Mouse (Mus musculus): ENCODE measurements around the gene Hs3st6. TPM values are rescaled to one million over a fixed set of nuclear protein-coding genes. Genes with fewer than 3 reads are reported as not detected.

The Hs3st6 gene
- total RNA-seq, 1 experiment from 2014 or later: not detected

DNA sequence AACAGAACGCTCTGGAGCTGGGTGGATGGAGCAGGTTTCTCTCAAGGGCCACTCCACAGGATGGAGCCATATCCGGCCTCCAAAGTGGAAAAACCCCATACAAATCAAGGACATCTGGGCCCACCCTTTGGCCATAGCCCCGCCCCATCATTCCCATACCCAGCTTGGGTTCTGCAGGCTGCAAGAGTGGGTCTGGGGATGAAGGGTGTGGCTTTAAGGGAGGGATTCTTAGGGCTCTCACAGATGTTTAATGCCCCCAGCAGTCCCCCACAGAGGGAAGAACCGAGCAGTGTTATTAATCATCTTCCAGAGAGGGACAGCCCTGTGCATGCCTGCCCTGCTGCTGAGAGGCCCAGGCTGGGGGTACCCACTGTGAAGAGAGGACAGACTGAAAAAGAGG, 5.8 kb upstream of the Hs3st6 start:
- ATAC-seq (replicated peaks; ENCODE audit: insufficient number of reproducible peaks, low FRiP score, low TSS enrichment, poor library complexity, severe bottlenecking): no peak

DNA sequence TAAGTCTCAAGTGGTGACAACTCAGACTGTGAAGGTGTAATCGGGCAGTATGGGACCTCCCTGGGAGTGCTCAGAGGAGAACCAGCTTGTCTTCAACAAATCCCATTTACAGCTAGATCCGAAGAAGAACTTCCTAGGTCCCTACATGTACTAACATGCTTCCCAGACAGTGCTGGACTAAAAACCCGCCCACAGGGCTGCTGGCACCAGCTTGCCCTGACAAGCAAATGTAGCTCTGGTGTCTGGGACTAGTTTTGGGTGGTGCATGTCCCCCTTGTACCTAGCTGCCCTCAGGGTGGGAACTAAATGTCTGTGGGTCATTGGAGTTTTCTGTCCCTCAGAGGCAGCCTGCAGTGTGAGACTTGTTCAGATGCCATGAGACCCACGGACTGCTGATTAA, 1.3 kb upstream of the Hs3st6 start:
- no peak for ATAC-seq (replicated peaks; ENCODE audit: insufficient number of reproducible peaks, low FRiP score, low TSS enrichment, poor library complexity, severe bottlenecking)

DNA sequence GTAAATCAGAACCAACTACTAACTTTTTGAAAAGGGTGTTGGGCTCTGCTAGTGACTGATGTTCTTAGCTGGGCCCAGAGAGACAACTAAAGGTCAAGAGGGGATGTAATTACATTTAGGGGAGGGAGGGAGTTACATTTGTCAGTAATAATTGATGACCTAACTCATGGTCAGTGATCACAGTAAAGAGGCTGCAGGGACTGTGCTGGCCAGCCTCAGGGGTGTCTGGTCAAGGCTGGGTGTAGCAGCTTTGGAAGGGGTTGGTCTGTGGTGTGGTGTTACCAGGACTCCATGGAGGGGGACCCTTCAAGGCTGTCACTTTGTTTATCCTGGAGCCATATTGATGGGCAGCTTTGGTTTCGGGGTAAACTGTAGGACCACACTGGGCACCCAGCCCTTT, 4.6 kb downstream of the Hs3st6 start:
- no peak for ATAC-seq (replicated peaks; ENCODE audit: insufficient number of reproducible peaks, low FRiP score, low TSS enrichment, poor library complexity, severe bottlenecking)

DNA sequence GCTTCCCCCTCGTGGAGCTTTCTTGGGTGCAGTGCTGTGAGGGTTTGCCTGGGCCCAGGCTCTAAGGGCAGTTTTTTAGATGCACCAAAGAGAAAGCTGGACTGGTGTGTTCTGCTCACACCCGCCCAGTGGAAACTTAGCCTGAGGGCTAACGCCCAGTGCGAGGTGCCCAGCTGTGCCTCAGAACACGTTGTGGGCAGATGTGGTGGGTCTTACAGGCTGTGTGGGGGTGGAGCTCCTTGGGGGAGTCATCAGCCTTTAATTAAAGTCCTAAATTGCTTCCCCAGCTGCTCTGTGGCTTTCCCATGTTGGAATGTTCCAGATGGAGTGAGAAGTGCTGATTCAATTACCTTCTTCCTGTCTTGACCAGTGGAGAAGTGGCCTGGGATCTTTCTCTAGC, 8.3 kb downstream of the Hs3st6 start:
- ATAC-seq (replicated peaks; ENCODE audit: insufficient number of reproducible peaks, low FRiP score, low TSS enrichment, poor library complexity, severe bottlenecking): no peak

DNA sequence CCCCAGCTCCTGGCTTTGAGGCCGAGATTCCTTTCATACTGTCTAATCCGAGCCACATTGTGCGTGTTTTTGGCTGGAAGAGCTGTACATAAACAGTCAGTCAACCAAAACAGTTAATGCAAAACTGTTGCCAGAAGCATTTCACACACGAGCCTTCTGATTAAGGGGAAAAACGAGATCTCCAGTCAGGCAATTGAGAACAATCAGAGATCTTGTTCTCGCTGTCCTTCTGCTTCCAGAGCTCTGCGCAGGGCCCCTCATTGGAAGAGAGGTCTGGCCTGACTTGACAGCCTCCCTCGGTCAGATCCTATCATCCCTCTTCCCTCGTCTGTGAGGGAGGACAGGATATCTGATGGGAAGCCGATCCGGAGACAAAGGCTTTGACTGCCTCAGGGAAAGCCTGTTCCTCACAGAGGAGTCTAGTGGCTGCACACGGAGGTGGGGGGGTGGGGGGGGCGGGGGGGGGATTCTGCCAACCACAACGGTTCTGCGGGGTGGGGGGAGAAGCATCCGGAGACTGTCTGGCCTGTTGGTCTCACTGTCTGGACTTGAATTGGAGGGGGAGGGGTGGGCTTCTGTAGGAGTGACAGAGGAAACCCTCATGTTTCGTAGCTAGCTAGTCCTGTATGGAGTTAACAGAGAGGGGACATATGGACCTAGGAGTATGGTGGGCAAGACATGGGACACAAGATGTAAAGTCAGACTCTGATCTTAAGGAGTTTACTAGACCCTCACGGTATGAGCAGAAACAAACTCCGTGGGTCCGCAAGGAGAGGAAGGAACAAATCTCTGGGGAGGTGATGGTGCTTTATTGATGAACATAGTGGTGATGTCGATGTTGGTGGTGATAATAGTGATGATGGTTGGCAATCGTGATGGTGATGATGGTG, 12.5 kb downstream of the Hs3st6 start:
- no peak for ATAC-seq (replicated peaks; ENCODE audit: insufficient number of reproducible peaks, low FRiP score, low TSS enrichment, poor library complexity, severe bottlenecking)

DNA sequence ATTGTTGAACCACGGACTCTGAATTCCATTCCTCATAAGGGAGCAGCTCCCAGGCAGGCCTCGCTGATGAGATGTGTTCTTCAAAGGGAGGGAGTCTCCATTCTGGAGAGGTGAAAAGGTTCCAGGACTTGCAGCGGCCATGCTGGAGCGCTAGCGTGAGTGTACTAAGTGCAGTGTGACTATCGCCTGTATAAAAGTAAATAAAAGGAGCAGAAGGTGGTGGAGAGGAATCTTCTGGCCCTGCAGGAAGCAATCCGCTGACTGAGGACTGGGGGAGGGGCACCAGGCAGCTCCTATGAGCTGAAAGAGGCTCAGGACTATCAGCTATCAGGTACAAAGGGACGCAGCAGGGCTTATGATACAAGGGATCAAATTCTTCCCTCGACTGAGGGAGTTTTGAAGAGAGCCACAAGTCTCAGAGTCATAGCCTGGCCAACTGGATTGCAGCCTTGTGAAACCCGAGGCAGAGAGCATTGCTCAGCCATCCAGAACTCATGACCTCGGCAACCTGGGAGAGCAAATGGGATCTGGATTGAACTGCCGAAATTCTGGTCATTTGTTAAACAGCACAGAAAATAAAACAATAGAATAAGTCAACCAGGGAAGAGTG, 13.6 kb downstream of the Hs3st6 start:
- no peak for ATAC-seq (replicated peaks; ENCODE audit: insufficient number of reproducible peaks, low FRiP score, low TSS enrichment, poor library complexity, severe bottlenecking)

DNA sequence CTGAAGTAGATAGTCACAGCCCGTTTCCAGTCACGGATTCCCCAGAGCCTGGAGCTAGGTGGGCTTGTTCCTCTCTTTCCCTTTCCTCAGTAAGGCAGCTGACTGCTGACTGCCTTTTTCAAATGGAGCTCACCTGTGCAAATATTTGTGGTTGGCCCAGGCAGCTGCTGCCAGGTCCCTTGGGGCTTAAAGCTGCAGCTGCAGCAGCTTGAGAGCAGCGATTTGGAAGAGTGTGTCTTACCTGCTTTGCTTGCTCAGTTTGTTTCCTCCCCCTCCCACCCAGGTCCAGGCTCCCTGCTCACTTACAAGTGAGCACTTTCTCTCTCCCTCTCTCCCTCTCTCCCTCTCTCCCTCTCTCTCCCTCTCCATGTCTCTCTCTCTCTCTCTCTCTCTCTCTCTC, 16.4 kb downstream of the Hs3st6 start:
- ATAC-seq (replicated peaks; ENCODE audit: insufficient number of reproducible peaks, low FRiP score, low TSS enrichment, poor library complexity, severe bottlenecking): no peak

DNA sequence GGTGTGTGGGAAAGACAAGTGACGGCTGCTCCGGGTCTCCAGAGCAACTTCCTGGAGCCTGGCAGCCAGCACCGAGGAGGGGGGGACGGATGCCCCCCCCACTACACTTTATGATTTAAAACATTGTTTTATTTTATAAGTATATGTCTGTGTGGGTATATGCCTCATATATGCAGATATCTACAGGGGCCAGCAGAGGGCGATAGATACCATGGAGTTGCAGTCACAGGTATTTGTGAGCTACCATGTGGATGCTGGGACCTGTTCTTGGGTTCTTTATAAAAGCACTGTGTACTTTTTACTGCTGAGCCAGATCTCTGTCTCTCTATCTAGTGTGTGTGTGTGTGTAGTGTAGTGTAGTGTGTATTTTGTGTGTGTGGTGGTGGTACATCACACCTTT, 20.5 kb downstream of the Hs3st6 start:
- no peak for ATAC-seq (replicated peaks; ENCODE audit: insufficient number of reproducible peaks, low FRiP score, low TSS enrichment, poor library complexity, severe bottlenecking)

DNA sequence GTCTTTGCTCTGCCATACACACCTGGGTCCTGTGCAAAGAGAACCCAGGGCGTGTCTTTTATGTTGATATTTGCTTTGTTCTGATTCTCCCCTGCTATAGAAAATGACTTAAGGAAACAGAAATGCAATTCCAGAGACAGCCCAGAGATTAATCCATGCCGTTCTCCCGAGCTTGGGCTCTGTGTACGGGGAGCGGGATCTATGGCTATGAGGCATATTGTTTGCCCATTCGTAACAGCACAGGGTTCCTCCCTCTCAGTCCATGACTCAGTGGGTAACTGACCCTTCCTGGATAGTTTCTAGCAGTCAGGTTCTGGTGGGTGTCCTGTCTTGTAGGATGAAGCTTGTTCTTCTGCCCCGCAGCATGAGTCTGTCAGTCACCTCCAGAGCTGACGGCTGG, 22.4 kb downstream of the Hs3st6 start:
- ATAC-seq (replicated peaks; ENCODE audit: insufficient number of reproducible peaks, low FRiP score, low TSS enrichment, poor library complexity, severe bottlenecking): no peak

DNA sequence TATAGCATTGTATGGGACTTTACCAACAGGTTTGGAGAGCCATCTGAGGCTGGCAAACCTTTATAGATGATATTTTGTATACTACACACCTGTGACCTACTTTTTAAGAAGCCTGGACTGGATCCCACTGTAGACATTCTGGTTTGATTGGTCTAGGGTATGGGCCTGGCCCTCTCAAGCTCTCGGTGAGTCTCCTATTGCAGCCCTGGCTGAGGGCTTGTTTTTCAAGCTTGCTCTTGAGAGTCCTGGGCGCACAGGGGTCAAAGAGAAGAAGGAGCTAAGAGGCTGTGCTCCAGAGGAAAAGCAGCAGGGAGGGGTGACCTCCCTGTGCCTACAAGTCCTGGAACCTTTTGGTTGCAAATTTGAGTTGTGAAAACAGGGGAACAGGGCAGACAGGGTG, 24.3 kb downstream of the Hs3st6 start:
- no peak for ATAC-seq (replicated peaks; ENCODE audit: insufficient number of reproducible peaks, low FRiP score, low TSS enrichment, poor library complexity, severe bottlenecking)

DNA sequence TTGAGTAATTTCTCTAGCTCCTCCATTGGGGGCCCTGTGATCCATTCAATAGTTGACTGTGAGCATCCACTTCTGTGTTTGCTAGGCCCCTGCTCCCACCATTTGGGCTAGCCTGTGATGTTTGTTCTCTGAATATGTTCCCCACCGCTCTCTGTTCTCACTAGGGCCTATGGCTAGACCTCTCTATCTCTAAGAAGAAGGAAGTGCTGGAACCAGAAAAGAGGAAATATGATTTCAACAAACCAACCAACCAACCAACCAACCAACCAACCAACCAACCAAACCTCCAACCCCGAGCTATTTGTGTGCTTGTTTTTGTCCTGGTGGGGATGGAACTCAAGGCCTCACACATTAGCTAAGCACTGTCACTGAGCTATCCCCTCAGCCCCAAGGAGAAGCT, 28.0 kb downstream of the Hs3st6 start:
- ATAC-seq (replicated peaks; ENCODE audit: insufficient number of reproducible peaks, low FRiP score, low TSS enrichment, poor library complexity, severe bottlenecking): 0 out of 2 replicates have a peak, but pooled peaks have one; percentile 47

DNA sequence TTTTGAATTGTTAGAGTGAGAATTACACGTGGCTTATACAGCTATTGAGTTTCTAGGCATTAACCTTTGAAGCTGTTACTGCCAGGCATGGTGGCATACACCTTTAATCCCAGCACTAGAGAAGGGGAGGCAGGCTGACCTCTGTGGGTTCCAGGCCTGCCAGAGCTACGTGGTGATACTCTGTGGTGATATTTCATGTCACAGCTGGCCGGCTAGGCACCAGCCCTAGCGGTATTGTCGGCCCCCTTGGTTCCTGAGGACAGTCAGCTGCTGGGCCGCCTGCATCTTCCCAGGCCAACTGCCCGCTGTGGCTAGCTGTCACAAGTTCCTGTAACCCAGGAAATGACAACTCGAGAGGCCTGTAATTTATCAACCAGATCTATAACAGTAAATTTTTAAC, 39.4 kb downstream of the Hs3st6 start:
- ATAC-seq (replicated peaks; ENCODE audit: insufficient number of reproducible peaks, low FRiP score, low TSS enrichment, poor library complexity, severe bottlenecking): no peak

DNA sequence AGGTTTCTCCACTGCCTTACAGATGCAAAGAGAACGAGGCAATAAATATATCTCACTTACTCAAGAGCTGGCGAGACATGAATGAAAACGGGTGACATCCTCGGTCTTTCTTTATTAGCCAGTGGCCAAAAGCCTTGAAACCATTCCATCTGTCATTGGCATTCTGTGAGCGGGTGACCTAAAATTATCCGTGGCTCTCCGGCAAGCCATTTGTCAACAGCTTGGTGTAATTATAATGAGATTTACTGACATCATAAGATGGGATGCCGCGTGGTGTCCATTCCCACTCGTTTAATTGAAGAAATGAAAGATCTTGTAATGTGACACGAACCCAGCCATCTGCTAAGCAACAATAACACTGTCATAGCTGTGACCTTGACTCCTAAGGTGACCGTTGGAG, 42.0 kb downstream of the Hs3st6 start:
- ATAC-seq (replicated peaks; ENCODE audit: insufficient number of reproducible peaks, low FRiP score, low TSS enrichment, poor library complexity, severe bottlenecking): no peak

DNA sequence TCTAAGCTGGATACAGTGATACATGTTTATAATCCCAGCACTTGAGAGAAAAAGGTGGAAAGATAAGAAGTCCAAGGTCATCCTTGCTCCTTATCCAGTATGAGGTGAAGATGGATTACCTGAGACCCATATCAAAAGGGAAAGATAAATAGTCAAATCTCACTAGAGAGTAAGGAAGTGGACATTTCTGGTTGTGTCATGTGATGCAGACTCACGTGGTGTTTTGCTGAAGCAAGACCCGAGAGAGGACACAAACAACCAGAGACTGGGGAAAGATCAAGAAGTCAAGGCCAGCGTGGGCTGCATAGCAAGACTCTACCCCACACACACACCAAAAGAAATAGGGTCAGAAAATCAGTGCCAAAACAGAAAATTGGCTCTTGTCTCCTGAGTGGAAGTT, 44.2 kb downstream of the Hs3st6 start:
- no peak for ATAC-seq (replicated peaks; ENCODE audit: insufficient number of reproducible peaks, low FRiP score, low TSS enrichment, poor library complexity, severe bottlenecking)

DNA sequence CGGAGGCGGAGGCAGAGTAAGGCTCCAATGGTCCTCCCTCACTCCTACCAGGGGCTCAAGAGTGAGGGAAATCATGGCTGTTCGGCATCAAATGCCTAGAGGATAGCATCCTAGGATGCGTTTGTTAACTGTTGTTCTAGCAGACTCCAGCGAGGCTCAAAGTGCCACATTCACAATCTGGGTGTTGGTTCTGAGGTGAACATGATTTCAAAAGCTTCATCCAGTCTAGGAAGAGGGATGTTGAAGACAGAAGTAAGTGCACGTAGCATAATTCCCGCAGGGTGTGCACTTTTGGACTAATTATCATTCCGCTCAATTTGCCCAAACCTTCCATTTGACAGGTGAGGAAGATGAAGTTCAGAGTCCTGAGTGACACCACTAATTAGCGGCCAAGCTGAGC, 45.4 kb downstream of the Hs3st6 start:
- no peak for ATAC-seq (replicated peaks; ENCODE audit: insufficient number of reproducible peaks, low FRiP score, low TSS enrichment, poor library complexity, severe bottlenecking)

DNA sequence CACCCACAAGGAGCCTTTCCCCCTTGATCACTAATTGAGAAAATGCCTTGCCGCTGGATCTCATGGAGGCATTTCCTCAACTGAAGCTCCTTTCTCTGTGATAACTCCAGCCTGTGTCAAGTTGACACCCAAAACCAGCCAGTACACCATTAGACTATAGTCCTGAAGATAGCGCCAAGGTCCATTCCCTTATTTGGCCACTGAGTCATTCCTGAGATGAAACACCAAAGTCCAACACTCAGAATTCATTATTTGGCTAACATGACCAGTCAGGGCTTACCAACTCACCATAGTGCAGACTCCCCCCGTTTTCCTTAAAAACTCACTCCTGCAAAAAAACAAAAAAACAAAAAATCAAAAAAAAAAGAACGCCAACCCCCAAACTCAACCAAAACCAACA, 46.7 kb downstream of the Hs3st6 start:
- ATAC-seq (replicated peaks; ENCODE audit: insufficient number of reproducible peaks, low FRiP score, low TSS enrichment, poor library complexity, severe bottlenecking): no peak

DNA sequence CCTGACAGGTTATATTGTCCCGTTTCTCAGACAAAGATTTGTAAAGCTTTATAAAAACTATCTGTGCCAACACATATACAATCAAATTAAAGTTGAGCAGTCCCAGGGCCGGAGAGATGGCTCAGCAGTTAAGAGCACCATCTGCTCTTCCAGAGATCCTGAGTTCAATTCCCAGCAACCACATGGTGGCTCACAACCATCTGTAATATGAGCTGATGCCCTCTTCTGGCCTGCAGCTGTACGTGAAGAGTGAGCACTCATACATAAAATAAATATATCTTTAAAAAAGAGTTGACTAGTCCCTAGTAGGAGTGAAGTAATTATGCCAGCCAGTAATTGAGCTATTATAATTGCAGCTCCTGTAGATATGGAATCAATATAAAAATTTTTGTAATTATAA, 47.7 kb downstream of the Hs3st6 start:
- ATAC-seq (replicated peaks; ENCODE audit: insufficient number of reproducible peaks, low FRiP score, low TSS enrichment, poor library complexity, severe bottlenecking): no peak

DNA sequence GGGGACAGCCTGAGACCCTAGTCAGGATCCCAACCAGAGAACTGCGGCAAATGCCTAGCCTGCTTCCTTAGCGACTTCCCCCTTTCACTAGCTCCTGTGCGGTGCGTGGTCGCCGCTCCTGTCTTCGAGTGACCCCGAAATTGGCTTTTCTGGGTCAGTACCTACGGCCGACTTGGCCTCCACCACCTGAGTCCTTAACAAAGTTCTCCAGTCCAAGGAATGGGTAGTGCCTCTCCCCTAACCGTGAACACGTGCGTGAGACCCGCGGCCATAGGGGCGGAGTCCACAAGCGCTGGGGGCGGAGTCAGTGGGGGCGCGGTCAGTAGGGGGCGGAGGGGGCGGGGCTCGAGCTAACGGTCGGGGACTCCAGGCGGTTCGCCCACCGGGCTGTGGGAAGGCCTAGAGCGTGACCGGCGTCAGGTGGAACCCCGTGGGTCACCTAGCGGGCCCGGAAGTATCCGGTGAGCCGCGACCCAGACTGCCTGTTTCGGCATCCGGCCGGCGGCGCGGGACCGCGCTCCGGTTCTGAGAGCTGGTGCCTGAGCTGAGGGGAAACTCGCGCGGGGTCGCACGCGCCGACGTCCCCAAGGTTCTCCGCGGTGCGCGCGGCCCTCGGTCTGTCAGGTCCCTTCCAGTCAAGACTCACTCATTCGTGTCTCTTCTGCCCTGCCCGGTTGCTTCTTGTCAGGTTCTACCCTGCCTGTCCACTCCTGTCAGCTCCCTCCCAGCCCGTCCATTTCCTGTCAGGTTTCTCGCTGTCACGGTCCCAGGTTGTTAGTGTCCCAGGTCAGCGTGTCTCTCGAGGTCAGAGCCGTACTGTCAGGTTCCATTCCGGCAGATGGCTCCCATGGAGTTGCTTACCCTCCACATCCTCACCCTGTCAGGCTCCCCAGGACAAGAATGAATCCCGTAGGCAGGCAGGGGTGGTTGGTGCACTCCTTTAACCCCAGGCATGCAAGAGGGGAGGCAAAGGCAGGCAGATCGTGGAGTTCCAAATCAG, 51.5 kb downstream of the Hs3st6 start, which contains the start of gene Meiob:
Gene Meiob, plus strand, starts transcription at position 338 of the 1,000 bp plus-strand sequence.
- ATAC-seq (replicated peaks; ENCODE audit: insufficient number of reproducible peaks, low FRiP score, low TSS enrichment, poor library complexity, severe bottlenecking): peak; percentile 79

Measured in monocyte, adult 5-6 weeks (primary cell).